Mouse (Mus musculus) CH12F3 (cell line): Measurements from ENCODE around the gene Krt19.

Experiments used
- in situ Hi-C: fragments of 300-500 bp; cut with MboI; formaldehyde crosslinking; loops from 2 replicates; pipeline ENCODE4 v1.14.3; 2020; ENCODE audit warnings: low sequenced_read_pairs

Gene Krt19

DNA sequence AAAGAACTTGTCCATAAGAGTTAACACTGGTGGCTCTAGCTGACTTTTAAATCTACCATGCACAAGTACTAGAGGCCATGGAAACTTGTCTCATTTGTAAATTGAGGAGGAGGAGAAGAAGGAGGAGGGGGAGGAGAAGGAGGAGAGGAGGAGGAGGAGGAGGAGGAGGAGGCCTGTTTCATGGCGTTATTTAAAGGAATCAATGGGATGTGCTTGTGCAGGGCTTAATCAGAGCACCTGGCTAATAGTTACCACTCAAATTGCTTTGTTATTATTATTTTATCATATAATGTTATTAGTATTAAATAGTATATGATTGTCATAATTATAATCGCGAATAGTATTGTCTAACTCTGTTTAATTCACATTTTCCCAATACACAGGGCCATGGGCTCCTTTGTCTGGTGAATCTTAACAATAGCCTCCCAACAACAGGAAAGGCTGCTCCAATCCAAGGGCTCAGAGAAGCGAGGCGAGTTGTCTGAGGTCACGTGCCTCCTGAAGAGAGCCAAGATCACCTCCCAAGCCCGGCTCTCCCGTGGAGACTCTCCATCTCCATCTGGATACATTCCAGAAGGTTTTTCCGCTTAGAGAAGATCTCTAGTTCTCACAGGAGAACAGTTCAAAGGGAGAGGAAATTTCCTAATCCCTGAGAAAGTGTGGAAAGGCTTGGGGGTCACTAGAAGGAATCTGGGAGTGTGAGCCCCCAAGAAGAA lies at the start of gene Krt19:
Gene Krt19 (minus strand): TSS at position 51 of the 716 bp plus-strand sequence.
- in situ Hi-C loops: no loop called here

DNA sequence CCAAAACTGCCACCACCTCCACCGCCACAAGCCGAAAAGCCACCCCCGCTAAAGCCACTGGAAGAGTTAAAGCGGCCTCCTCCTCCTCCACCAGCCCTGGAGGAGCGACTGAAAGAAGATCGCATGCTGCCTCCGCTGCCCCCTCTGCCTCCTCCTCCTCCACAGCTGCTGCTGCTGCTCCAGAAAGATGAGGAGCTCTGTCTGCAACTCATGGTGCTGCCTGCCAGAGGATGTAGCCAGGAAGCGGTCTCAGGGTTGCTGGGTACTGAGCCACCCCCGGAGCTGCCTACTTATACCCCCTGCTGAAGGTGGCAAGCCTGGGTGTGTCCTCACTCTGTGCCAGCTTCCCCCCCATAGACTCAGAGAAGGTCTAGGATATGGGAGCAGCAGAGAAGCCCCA lies 44.5 kb upstream of the Krt19 start, which contains the start of gene Krt9:
Gene Krt9 (minus strand): TSS at position 255 of the 400 bp plus-strand sequence.
- in situ Hi-C loops: loop anchor here (25.0 kb wide), 1 partner anchor 94 kb away; no protein-coding TSS in a partner anchor

DNA sequence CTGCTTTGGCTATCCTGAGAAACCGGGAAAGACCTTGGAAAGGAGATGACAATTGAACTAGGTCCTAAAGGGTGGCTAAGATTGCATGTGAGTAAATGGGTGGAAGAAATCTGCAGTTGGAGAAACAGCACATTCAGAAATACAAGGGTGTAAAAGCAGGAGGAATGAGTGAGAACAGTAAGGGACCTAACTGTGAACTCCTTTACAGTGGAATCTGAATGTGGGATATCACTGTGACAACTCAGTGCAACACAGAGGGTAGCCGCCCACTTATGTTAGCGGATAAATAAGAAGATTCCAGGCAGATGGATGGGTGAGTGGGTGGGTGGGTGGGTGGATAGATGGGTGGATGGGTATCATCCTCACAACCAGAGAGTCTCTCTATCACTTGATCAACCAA lies 43.4 kb upstream of the Krt19 start:
- in situ Hi-C loops: loop anchor here (25.0 kb wide), 1 partner anchor 95 kb away; no protein-coding TSS in a partner anchor

DNA sequence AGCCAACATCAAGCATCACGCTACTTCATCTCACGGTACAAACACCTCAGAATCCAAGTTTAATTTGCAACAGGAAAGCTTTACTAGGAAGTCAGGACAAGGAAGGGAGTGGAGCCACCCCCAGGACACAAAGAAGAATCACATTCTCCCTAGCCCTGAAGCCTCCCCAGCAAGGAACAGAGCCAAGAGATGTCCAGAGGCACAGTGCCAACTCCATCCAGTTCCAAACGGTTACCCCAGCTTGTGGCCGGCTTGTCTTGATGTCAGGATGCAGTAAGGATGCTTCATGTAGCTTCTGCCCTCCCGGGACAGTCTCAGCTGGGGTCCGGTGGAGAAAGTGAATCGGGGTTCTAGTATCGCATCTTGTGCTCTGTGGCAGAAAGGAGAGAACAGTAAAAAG lies 38.3 kb upstream of the Krt19 start:
- in situ Hi-C loops: loop anchor here (25.0 kb wide), 1 partner anchor 101 kb away; no protein-coding TSS in a partner anchor

DNA sequence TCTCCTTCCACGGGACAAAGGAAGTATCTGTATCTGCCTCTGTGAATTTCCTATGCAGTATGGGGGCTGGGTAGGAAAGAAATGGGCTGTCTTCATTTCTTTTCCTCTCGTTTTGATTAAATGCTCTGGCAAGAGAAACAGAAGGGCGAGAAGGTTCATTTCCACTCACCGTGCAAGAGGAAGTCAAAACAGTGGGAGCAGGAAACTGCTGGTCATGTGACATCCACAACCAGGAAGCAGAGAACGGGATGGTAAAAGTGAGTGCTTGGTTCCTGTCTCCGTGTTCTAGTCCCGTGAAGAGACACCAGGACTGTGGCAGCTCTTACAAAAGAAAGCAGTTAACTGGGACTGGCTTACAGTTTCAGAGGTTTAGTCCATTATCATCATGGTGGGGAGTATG lies 33.3 kb upstream of the Krt19 start:
- in situ Hi-C loops: loop anchor here (25.0 kb wide), 1 partner anchor 106 kb away; no protein-coding TSS in a partner anchor

DNA sequence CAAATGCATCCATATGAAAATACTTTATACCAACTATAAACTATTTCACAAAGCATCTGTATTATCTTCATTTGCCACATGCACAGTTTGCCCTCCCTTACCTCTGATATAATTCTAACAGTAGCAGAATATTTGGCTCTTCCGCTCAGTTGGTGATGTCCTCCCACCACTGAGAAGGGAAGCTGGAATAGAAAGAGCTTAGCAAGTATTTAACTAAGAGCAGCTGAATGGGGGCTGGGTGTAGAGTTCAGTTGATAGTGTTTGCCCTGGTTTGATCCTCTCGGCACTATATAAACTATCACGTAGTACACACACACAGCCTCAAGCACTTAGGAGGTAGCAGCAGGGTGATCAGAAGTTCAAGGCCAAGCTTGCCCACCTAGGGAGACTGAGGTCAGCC lies 30.8 kb upstream of the Krt19 start:
- in situ Hi-C loops: loop anchor here (25.0 kb wide), 1 partner anchor 108 kb away; no protein-coding TSS in a partner anchor

DNA sequence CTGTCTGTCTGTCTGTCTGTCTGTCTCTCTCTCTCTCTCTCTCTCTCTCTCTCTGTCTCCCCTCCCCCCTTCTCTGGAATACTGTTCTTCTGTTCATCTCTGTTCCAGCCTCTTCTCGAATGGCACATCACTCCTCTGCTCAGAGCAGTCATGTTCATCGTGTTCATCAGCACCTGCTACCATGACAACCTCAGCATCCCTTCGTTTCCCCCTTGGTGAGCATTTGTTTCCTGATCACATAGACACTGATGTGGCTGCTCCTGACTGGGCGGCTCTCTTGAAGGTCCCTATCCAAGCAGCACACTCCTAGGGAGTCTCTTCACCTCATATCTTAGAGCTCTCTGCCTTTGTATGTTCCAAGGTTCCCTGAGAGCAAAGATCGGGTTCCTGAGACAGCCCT lies 29.8 kb upstream of the Krt19 start:
- in situ Hi-C loops: loop anchor here (25.0 kb wide), 1 partner anchor 109 kb away; no protein-coding TSS in a partner anchor

DNA sequence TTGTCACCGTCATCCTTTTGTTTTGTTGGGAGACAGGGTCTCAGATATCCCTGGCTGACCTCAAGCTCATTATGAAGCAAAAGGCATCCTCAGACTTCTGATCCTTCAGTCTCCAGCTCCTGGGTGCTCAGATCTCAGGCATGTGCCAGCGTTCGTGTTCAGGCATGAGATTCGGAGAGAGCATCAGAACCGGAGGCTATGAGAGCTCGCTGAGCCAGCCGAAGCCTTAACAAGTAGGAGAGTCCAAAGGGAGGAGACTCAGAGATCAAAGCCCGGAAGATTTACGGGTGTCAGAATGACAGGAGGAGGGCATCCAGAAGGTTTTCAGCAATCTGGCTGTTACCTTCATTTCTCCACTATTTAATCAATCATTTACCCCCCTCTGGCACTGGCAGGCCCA lies 28.3 kb upstream of the Krt19 start:
- in situ Hi-C loops: loop anchor here (25.0 kb wide), 1 partner anchor 111 kb away; no protein-coding TSS in a partner anchor

DNA sequence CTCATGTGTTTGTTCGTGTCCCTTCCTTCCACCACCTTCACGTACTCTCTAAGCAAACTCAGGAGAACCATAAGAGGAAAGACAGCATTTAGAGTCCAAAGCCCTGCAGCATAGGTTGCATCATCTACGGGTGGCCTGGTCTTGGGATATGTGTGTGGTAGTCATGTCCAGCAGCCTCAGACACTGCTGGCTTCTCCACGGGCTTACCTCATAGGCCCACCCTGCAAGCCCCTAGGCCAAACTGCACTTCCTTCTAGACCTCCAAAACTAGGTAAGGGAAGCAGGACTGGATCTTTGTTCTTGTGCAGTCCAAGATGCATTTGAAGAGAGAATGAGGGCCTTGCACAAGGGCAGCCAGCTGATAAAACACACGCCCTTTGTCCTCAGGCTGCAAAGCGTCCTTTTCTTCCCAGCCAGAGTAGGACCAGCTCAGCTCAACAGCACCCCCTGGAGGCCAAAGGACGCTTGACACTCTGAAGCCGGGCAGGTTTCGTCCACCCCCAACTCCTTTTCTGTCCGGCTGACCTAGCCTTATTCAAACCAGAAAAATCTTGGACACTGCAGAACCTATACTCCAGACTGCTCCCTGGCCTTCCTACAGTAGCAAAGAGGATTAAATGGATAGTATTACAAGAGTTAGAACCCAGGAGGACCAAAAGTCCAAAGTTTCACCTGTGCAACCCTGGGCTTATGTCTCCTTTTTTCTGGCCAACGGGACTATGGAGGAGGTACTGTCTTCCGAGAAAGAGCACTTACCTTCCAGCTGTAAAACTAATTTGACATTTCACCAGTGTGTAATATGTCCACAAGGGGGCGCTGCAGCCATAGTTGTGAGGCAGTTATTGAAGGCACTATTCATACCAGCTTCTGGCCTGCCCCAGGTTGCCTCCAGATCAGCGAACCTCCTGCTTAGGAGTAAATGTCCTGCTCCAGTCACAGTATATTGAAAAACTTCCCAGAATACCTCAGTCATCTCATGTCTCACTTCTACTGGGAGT lies 20.6 kb upstream of the Krt19 start:
- in situ Hi-C loops: no loop called here

DNA sequence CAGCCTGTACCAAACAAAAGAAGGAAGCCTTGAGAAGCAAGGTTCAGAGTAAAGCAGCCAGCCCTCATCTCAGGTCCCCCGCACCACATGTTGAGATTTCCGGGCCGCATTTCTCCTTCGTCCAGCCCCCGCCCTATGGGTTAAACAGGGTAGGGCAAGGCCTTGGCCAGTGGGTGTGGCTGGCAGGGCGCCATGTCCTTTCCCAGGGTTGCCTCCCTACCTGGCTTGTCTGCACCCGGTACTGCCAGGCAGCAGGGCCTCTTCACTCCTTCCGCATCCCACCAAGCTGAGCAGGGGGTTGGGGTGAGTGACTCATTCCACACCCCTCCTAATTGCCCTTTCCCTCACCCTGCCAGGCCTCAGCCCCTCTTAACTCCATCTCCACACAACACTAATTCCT lies 19.6 kb upstream of the Krt19 start:
- in situ Hi-C loops: no loop called here

DNA sequence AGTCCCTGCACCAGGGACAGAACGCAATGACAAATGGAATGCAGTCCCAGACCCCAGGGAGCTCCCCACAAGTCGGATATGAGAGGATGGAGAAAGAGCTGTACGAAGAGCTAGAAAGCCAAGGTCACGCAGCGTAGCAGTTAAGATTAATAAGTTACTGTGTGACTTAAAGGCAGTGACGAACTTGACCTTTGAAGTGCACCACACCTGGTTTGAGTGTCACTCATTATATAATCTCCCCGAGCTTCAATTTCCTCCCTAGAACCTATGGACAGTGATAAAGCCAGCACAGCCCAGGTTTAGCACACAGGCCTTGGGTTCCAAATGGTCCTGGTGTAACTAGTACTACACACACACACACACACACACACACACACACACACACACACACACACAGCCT lies 15.9 kb upstream of the Krt19 start:
- in situ Hi-C loops: no loop called here

DNA sequence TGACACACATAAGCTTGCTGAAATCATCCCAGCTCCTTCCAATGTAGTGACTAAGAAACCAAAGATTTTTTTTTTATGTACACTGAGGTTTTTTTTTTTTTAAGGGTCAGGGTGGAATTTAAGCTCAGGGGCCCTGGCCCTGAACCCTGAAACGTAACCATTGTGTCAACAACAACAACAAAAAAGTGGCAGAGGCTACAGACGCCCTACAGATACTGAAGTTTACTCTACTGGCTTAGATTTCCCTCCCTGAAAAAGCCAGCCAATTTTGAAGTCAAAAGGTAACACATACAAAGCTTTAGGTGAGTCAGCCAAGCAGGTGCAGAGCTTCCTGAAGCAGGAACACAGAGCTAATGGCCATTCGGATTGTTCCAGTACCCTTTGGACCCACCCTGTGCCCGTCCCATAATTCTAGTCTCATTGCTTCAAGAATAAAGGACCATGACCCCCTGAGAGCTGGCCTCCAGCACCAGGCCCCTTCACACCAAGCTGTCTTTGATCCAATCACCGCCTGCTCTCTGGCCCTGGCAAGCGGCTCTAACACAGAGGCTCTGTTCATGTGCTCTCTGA lies 9.5 kb upstream of the Krt19 start:
- in situ Hi-C loops: no loop called here

DNA sequence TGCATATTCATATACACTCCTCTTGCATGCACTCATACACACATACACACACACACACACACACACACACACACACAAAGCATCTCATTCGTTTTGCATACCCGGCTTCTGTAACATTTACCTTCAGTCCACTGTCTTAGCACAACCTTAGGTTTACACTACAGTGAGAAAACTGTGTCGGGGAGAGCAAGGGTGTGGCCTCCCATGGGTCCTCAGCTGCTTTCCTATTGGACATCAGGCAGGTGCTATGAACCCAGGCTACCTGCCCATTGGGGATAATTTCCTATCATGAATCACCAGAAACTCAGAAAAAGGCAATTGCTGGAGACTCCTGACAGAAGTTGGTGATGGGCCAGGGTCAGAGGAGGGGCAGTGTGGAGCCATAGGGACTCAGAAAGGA lies 8.9 kb upstream of the Krt19 start:
- in situ Hi-C loops: no loop called here

DNA sequence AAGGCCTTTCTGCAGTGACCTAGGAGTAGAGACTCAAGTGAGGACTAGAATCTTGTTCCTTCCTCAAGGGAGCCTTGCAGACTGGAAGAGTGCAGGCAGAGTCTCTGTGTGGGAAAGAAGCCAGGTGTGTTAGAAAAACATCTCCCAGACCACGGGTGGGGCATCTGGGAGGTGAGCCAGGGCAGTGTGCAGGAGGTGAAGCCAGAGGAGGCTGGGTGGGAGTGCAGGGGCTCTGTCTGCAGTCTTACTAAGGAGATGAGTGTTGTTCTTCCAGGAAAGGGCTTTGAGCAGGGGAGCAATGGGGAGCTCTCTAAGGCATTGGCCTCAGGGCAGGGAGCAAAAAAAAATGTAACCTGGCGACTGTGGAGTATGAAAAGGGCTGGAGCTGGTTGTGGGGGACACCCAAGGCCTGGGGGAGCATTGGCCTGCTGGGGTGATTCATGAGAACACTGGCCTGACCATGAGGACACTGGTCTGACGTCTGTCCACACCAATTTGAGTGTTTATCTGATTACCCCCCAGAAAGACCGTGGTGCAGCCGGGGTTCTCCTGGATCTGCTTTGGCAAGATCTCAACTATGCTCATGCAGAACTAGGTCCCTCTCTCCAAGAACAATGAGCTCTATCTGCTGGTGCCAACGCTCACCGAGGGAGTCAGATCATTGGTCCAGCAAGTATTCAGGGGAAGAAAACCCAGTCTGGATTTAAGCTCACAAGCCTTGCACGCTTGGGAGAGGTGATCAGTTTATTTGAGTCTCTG lies 7.2 kb upstream of the Krt19 start:
- in situ Hi-C loops: no loop called here

DNA sequence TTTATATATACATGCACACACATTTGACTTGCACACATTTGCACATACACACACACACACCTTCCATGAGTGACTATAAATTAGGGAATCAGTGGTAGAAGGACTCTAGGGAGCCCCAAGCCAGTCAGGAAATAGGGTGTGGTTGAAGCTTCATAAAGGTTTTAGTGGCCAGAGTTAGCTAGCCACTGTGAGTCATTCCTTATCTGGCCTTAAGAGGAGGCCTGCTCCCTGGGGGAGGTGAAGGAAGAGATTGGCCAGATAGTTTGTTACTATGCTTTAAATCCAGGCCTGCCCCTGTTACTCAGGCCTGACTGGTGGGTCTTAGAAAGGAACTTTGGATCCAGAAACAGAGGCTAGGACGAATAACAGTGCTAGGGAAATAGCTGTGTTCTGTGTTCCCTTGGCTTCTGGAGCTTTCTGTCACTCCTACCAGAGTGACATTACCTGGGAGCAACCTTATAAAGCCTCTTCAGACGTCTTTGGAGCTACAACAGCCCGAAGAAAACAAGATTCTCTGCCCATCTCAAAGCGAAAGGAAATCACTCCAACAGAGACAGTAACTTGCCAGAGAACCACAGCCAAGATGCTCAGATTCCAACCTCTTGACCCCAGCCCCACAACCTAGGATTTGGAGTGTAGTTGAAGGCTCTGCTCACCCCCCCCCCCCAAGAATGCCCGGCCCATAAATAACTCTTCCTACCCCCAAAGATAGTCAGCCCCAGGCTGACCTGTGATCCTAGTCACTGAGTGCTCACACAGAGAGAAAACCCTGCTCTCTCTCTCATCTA lies 705 bp downstream of the Krt19 start:
- in situ Hi-C loops: no loop called here

DNA sequence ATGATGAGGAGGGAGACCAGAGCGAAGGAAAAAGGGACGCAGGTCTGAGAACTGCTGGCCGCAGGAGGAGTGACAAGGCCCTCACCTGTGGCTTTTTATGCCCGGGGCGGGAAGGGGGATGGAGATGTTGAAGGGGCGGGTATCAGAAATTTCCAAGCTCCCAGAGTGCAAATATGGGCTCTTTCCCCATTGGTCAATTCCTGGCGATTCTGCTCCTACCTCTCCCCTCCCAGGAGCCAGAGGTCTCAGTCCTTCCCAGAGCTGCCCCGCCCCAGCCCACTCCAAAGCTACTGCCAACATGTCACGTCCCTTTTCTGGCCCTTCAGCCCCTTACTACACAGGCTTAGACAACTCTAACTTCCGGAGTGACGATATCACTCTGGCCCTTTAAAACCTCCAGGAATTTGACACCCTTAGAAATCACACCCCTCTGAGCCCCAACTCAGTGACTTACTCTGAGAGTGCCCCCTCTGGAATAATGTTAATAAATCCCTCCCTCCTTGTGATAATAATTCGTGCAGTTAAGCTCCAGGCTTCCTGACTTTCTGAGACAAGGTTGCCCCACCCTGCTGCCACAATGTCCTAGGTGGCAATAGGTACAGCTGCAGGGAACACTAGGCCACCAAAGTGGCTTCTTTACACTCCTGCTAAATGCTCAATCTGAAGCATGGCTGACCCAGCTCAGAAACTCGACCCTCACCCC lies 2.5 kb downstream of the Krt19 start:
- in situ Hi-C loops: no loop called here

DNA sequence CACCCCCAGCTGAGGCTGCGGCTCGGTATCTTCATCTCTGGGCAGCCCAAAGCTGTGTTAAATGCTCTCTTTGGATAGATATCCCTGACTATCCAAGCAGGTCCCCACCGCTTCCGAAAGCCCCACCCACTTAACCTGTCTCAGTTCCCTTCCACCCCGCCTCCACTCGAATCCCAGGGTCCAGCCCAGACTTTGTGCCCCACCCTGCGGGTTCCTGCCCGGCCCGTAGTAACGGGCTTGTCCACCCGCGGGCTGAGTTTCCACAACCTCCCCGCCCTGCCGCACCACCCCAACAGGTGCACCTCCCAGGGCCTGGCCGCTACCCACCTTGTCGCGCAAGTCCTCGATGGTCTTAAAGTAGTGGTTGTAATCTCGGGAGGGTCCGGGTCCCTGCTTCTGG lies 3.4 kb downstream of the Krt19 start:
- in situ Hi-C loops: no loop called here

DNA sequence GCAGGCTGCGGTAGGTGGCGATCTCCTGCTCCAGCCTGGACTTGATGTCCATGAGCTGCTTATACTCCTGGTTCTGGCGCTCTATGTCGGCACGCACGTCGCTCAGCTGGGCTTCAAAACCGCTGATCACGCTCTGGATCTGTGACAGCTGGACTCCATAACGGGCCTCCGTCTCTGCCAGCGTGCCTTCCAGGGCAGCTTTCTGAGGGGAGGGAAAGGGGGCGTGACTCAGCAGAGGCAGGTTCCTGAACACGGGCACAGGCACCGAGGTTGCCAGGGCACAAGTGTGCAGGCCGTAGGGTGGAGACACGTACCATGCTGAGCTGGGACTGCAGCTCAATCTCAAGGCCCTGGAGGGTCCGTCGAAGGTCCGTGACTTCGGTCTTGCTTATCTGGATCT lies 7.5 kb downstream of the Krt19 start:
- in situ Hi-C loops: no loop called here

DNA sequence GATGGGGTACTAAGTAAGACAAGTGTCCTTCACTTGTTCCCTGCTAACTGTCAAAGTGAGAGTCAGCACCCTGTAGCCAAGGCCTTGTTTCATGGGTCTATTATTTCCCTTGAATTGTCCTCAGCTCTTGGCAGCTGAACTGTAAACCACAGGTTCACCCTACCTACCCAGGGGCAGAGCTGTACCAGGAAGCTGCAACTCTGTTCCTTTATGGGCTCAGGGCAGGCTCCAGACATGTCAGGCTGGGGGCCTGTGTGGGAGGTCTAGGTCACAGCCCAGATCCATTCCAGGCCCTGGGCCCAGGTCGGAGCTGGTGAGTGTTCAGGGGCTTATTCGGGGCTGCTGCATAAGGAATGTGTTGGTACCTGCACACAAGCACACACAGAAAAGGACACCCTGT lies 9.1 kb downstream of the Krt19 start:
- in situ Hi-C loops: no loop called here
